Mouse (Mus musculus): ENCODE results near the gene Epha3. TPM values are rescaled to one million over a fixed set of nuclear protein-coding genes. Genes with fewer than 3 reads are reported as not detected.

Gene Epha3
- polyA plus RNA-seq, 2 experiments = 0.38 to 0.58 TPM

DNA sequence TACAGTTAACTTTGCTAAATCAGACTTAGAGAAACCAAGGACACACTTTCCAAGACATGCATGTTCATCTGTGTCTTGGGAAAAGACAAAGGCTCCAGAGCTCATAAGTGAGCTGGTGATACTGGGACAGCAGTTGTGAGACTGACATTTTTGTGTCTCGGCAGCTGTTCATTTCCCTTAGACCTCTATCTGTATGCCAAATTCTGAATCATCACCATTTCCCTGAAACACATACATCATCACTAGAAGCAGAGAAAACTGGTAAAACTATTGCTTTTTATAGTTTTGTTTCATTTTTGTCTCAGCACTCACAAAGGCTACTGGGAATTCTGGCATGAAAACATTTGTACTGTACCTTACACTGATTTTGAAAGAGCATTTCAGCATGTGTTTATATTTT is 70.2 kb downstream of the Epha3 start:
- no peaks in the 10 kb centered on the region for H3K9me3 ChIP-seq (ENCODE audit: control insufficient read depth, low read length)
- H3K36me3 ChIP-seq (replicated peaks; ENCODE audit: control insufficient read depth, insufficient read depth, low read depth) = no peaks in the 10 kb centered on the region
- H3K4me1 ChIP-seq (replicated peaks; ENCODE audit: control insufficient read depth in 2 of 2, insufficient read depth in 2 of 2, low read length in 1 of 2) = no peaks in the 10 kb centered on the region
- TF ChIP-seq CTCF (IDR thresholded peaks at IDR 0.05; ENCODE audit: low read depth) (no peak), EP300 (IDR thresholded peaks at IDR 0.05; ENCODE audit: low read depth) (no peak)
- H3K4me2 ChIP-seq (ENCODE audit: low read depth) = no peak overlapping the region
- 72% methylated on average over 1 of the region's 1 CpGs for WGBS (ENCODE audit: insufficient replicate concordance)
- no peak for DNase-seq (ENCODE audit: low read depth in 3 of 3, low spot score in 3 of 3)
- no peaks in the 10 kb centered on the region for H3K27me3 ChIP-seq (ENCODE audit: control insufficient read depth, insufficient read depth, low read length)
- no peak overlapping the region for H3K27ac ChIP-seq
- ATAC-seq (ENCODE audit: insufficient read depth) = no peak
- no peak overlapping the region for H3K9ac ChIP-seq (replicated peaks)
- no peak overlapping the region for H3K4me3 ChIP-seq (ENCODE audit: insufficient read depth in 1 of 2, low read depth in 2 of 2, low read length in 2 of 2)

- no peak overlapping the region for H3K4me3 ChIP-seq (ENCODE audit: insufficient read depth in 1 of 2, low read depth in 2 of 2, low read length in 2 of 2)
- H3K4me2 ChIP-seq (ENCODE audit: low read depth) = no peak overlapping the region
- no peaks in the 10 kb centered on the region for H3K27me3 ChIP-seq (ENCODE audit: control insufficient read depth, insufficient read depth, low read length)
- 66% methylated on average over 2 of the region's 2 CpGs for WGBS (ENCODE audit: insufficient replicate concordance)
- no peaks in the 10 kb centered on the region for H3K36me3 ChIP-seq (replicated peaks; ENCODE audit: control insufficient read depth, insufficient read depth, low read depth)
- no peak for ATAC-seq (ENCODE audit: insufficient read depth)
- no peak for TF ChIP-seq CTCF (IDR thresholded peaks at IDR 0.05; ENCODE audit: low read depth)
- no peak for TF ChIP-seq EP300 (IDR thresholded peaks at IDR 0.05; ENCODE audit: low read depth)
- H3K27ac ChIP-seq = no peak overlapping the region
- H3K9me3 ChIP-seq (ENCODE audit: control insufficient read depth, low read length) = no peaks in the 10 kb centered on the region
- DNase-seq (ENCODE audit: low read depth in 3 of 3, low spot score in 3 of 3) = no peak
- H3K9ac ChIP-seq (replicated peaks) = no peak overlapping the region
- H3K4me1 ChIP-seq (replicated peaks; ENCODE audit: control insufficient read depth in 2 of 2, insufficient read depth in 2 of 2, low read length in 1 of 2) = no peaks in the 10 kb centered on the region
These were observed 71.9 kb downstream of the Epha3 start for GRCm38 (mm10) chr16:63792084-63792483.

- TF ChIP-seq CTCF (IDR thresholded peaks at IDR 0.05; ENCODE audit: low read depth) = no peak
- TF ChIP-seq EP300 (IDR thresholded peaks at IDR 0.05; ENCODE audit: low read depth) = no peak
- Histone ChIP-seq H3K4me3 (ENCODE audit: insufficient read depth in 1 of 2, low read depth in 2 of 2, low read length in 2 of 2) (no peak overlapping the region), H3K27ac (no peak overlapping the region), H3K4me1 (replicated peaks; ENCODE audit: control insufficient read depth in 2 of 2, insufficient read depth in 2 of 2, low read length in 1 of 2) (no peaks in the 10 kb centered on the region), H3K36me3 (replicated peaks; ENCODE audit: control insufficient read depth, insufficient read depth, low read depth) (no peaks in the 10 kb centered on the region), H3K27me3 (ENCODE audit: control insufficient read depth, insufficient read depth, low read length) (no peaks in the 10 kb centered on the region), H3K9ac (replicated peaks) (no peak overlapping the region), H3K4me2 (ENCODE audit: low read depth) (no peak overlapping the region), H3K9me3 (ENCODE audit: control insufficient read depth, low read length) (no peaks in the 10 kb centered on the region)
- ATAC-seq (ENCODE audit: insufficient read depth) = no peak
- no peak for DNase-seq (ENCODE audit: low read depth in 3 of 3, low spot score in 3 of 3)
- WGBS (ENCODE audit: insufficient replicate concordance) = 61% methylated on average over 7 of the region's 7 CpGs
These were observed 80.4 kb downstream of the Epha3 start for GRCm38 (mm10) chr16:63783544-63783943.

- TF ChIP-seq CTCF (IDR thresholded peaks at IDR 0.05; ENCODE audit: low read depth) = no peak
- TF ChIP-seq EP300 (IDR thresholded peaks at IDR 0.05; ENCODE audit: low read depth) = no peak
- WGBS (ENCODE audit: insufficient replicate concordance) = 55% methylated on average over 1 of the region's 1 CpGs
These were observed 81.9 kb downstream of the Epha3 start for GRCm38 (mm10) chr16:63782101-63782500.

GRCm38 (mm10) chr16:63780151-63780550 is 83.8 kb downstream of the Epha3 start:
- ATAC-seq (ENCODE audit: insufficient read depth) (no peak), DNase-seq (ENCODE audit: low read depth in 3 of 3, low spot score in 3 of 3) (no peak)
- H3K4me1 ChIP-seq (replicated peaks; ENCODE audit: control insufficient read depth in 2 of 2, insufficient read depth in 2 of 2, low read length in 1 of 2) = no peaks in the 10 kb centered on the region
- H3K4me3 ChIP-seq (ENCODE audit: insufficient read depth in 1 of 2, low read depth in 2 of 2, low read length in 2 of 2) = no peak overlapping the region
- H3K27ac ChIP-seq = no peak overlapping the region
- no peaks in the 10 kb centered on the region for H3K27me3 ChIP-seq (ENCODE audit: control insufficient read depth, insufficient read depth, low read length)
- H3K36me3 ChIP-seq (replicated peaks; ENCODE audit: control insufficient read depth, insufficient read depth, low read depth) = no peaks in the 10 kb centered on the region
- no peak overlapping the region for H3K4me2 ChIP-seq (ENCODE audit: low read depth)
- no peak overlapping the region for H3K9ac ChIP-seq (replicated peaks)
- TF ChIP-seq EP300 (IDR thresholded peaks at IDR 0.05; ENCODE audit: low read depth) (no peak), CTCF (IDR thresholded peaks at IDR 0.05; ENCODE audit: low read depth) (no peak)
- no peaks in the 10 kb centered on the region for H3K9me3 ChIP-seq (ENCODE audit: control insufficient read depth, low read length)
- WGBS (ENCODE audit: insufficient replicate concordance) = 69% methylated on average over 5 of the region's 5 CpGs

More at GRCm38 (mm10) chr16:63782101-63782500, 81.9 kb downstream of the Epha3 start:
- Histone ChIP-seq H3K9me3 (ENCODE audit: control insufficient read depth, low read length) (no peaks in the 10 kb centered on the region), H3K4me3 (ENCODE audit: insufficient read depth in 1 of 2, low read depth in 2 of 2, low read length in 2 of 2) (no peak overlapping the region), H3K4me1 (replicated peaks; ENCODE audit: control insufficient read depth in 2 of 2, insufficient read depth in 2 of 2, low read length in 1 of 2) (no peaks in the 10 kb centered on the region), H3K27me3 (ENCODE audit: control insufficient read depth, insufficient read depth, low read length) (no peaks in the 10 kb centered on the region), H3K36me3 (replicated peaks; ENCODE audit: control insufficient read depth, insufficient read depth, low read depth) (no peaks in the 10 kb centered on the region), H3K4me2 (ENCODE audit: low read depth) (no peak overlapping the region), H3K9ac (replicated peaks) (no peak overlapping the region), H3K27ac (no peak overlapping the region)
- ATAC-seq (ENCODE audit: insufficient read depth) = no peak
- no peak for DNase-seq (ENCODE audit: low read depth in 3 of 3, low spot score in 3 of 3)

Measured in liver, embryonic 14.5 days (tissue).